Mouse (Mus musculus) CH12.LX (cell line): Measurements from ENCODE around the gene Gm16181. TPM values are rescaled to one million over a fixed set of nuclear protein-coding genes. Genes with fewer than 3 reads are reported as not detected.

Experiments
- DNase-seq: peaks from one replicate; pipeline ENCODE4 v3.0.0-alpha.2; 2013; ENCODE audit errors: extremely low read depth
- H3K27ac ChIP-seq: 2 replicates; pipeline ENCODE4 v1.5.1; 2012; ENCODE audit warnings: low read depth, mild to moderate bottlenecking, control low read depth, moderate library complexity; ENCODE audit not compliant: insufficient read depth
- H3K27me3 ChIP-seq: replicated peaks from 2 replicates; pipeline ENCODE3; 2012; ENCODE audit warnings: inconsistent platforms
- H3K36me3 ChIP-seq, 2 experiments: replicated peaks in 1 of 2; 2 replicates each; pipeline versions ENCODE3 to v1.6.1; 2012; ENCODE audit warnings: inconsistent platforms in 1 of 2, low read length in 1 of 2, mild to moderate bottlenecking in 1 of 2, mixed read lengths in 1 of 2, moderate library complexity in 1 of 2; ENCODE audit not compliant: control insufficient read depth in 1 of 2, insufficient read depth in 1 of 2
- H3K4me1 ChIP-seq, 2 experiments: 2 replicates each; pipeline ENCODE4 v1.6.1; 2012; ENCODE audit warnings: inconsistent platforms in 1 of 2, moderate library complexity in 1 of 2; ENCODE audit not compliant: insufficient read depth in 2 of 2, control insufficient read depth in 1 of 2
- H3K4me2 ChIP-seq: 2 replicates; pipeline ENCODE4 v1.6.1; 2012; ENCODE audit warnings: low read depth, mild to moderate bottlenecking, control low read depth; ENCODE audit not compliant: poor library complexity, insufficient read depth, severe bottlenecking
- H3K4me3 ChIP-seq, 3 experiments: fragments of 150-350 bp in 1 of 3; sonication (generic) in 1 of 3; replicated peaks in 1 of 3; 2 replicates each; pipeline versions ENCODE3 to v1.5.1; 2011 to 2012; ENCODE audit warnings: low read depth in 2 of 3, low read length in 2 of 3, mild to moderate bottlenecking in 2 of 3, moderate library complexity in 2 of 3, control low read depth in 1 of 3, improper control_type of control experiment in 1 of 3, inconsistent platforms in 1 of 3, mixed read lengths in 1 of 3; ENCODE audit not compliant: poor library complexity in 1 of 3
- H3K79me2 ChIP-seq: replicated peaks from 2 replicates; pipeline ENCODE4 v1.6.1; 2012; ENCODE audit warnings: mild to moderate bottlenecking, moderate library complexity; ENCODE audit not compliant: control insufficient read depth, poor library complexity, insufficient read depth, severe bottlenecking; ENCODE audit errors: extremely low read depth
- H3K9ac ChIP-seq: 2 replicates; pipeline ENCODE4 v1.6.1; 2012; ENCODE audit warnings: low read depth, mild to moderate bottlenecking, control low read depth, moderate library complexity; ENCODE audit not compliant: insufficient read depth
- H3K9me3 ChIP-seq: replicated peaks from 2 replicates; pipeline ENCODE3; 2012; ENCODE audit warnings: low read length, inconsistent platforms, mixed read lengths
- BHLHE40 ChIP-seq: IDR thresholded peaks from 2 replicates; pipeline ENCODE4 v1.6.1; 2011; ENCODE audit warnings: mild to moderate bottlenecking, low read depth, low read length, improper control_type of control experiment
- CHD2 ChIP-seq: IDR thresholded peaks from 2 replicates; pipeline ENCODE4 v1.6.1; 2011; ENCODE audit warnings: low read length, improper control_type of control experiment
- EP300 ChIP-seq: IDR thresholded peaks from 2 replicates; pipeline ENCODE4 v1.6.1; 2011; ENCODE audit warnings: low read length, improper control_type of control experiment
- GABPA ChIP-seq: IDR thresholded peaks from 2 replicates; pipeline ENCODE4 v1.6.1; 2012; ENCODE audit warnings: low read depth, low read length, improper control_type of control experiment, inconsistent platforms; ENCODE audit not compliant: insufficient replicate concordance
- MEF2A ChIP-seq: IDR thresholded peaks from 2 replicates; pipeline ENCODE4 v1.6.1; 2014; ENCODE audit warnings: low read depth, mild to moderate bottlenecking, inconsistent platforms, low read length, improper control_type of control experiment, borderline replicate concordance
- MYC ChIP-seq: IDR thresholded peaks from 2 replicates; pipeline ENCODE4 v1.6.1; 2011; ENCODE audit warnings: low read depth, mild to moderate bottlenecking, improper control_type of control experiment, low read length
- PAX5 ChIP-seq: IDR thresholded peaks from 2 replicates; pipeline ENCODE4 v1.6.1; 2012; ENCODE audit warnings: low read length, inconsistent platforms, mixed read lengths
- POLR2A ChIP-seq: IDR thresholded peaks from 2 replicates; pipeline ENCODE4 v1.6.1; 2011; ENCODE audit warnings: low read depth, mild to moderate bottlenecking, improper control_type of control experiment, low read length
- POLR2AphosphoS2 ChIP-seq: IDR thresholded peaks from 2 replicates; pipeline ENCODE4 v1.6.1; 2011; ENCODE audit warnings: low read depth, low read length, improper control_type of control experiment
- RCOR1 ChIP-seq: conservative IDR thresholded peaks from 2 replicates; pipeline ENCODE4 v1.6.1; 2012; ENCODE audit warnings: low read depth, mild to moderate bottlenecking, inconsistent platforms, low read length, improper control_type of control experiment
- SIN3A ChIP-seq: IDR thresholded peaks from 2 replicates; pipeline ENCODE4 v1.6.1; 2012; ENCODE audit warnings: low read length, improper control_type of control experiment, inconsistent platforms
- SMC3 ChIP-seq: IDR thresholded peaks from 2 replicates; pipeline ENCODE4 v1.6.1; 2011; ENCODE audit warnings: low read depth, low read length, improper control_type of control experiment
- TCF12 ChIP-seq: IDR thresholded peaks from 2 replicates; pipeline ENCODE4 v1.6.1; 2014; ENCODE audit warnings: low read depth, mild to moderate bottlenecking, inconsistent platforms, low read length, improper control_type of control experiment
- USF2 ChIP-seq: conservative IDR thresholded peaks from 2 replicates; pipeline ENCODE4 v1.6.1; 2011; ENCODE audit warnings: low read depth, low read length, improper control_type of control experiment
- ZMIZ1 ChIP-seq: IDR thresholded peaks from 2 replicates; pipeline ENCODE4 v1.6.1; 2012; ENCODE audit warnings: low read depth, mild to moderate bottlenecking, inconsistent platforms, low read length, improper control_type of control experiment
- ZNF384 ChIP-seq: IDR thresholded peaks from 2 replicates; pipeline ENCODE4 v1.6.1; 2012; ENCODE audit warnings: low read depth, low read length, improper control_type of control experiment, inconsistent platforms
- dilution Hi-C: fragments of 300-500 bp; cut with MboI; formaldehyde crosslinking; loops from 2 replicates; pipeline ENCODE4 v1.14.3; 2020; ENCODE audit warnings: low sequenced_read_pairs; ENCODE audit not compliant: extremely low pct_unique_long_range_greater_than_20kb, extremely low pct_ligation_motif_present
- in situ Hi-C: fragments of 300-500 bp; cut with MboI; formaldehyde crosslinking; loops from 3 replicates; pipeline ENCODE4 v1.14.3; 2019; ENCODE audit warnings: low sequenced_read_pairs, low pct_ligation_motif_present, low pct_unique_long_range_greater_than_20kb, mixed read lengths
- polyA plus RNA-seq: library from polyadenylated mRNA; unstranded; fragments of >175 nt; gene quantifications from 2 replicates; pipeline ENCODE4 v1.2.1, GENCODE M21; 2012; ENCODE audit warnings: low read depth; ENCODE audit not compliant: insufficient read length
- total RNA-seq, 2 experiments: library from RNA; depleted of rRNA; stranded (reverse); fragments of 300-350 nt in 1 of 2; fragments of >200 nt in 1 of 2; gene quantifications; 2 replicates each; pipeline ENCODE4 v1.2.3; 2012 to 2014

Gm16181 gene
- total and polyA plus RNA-seq, 3 experiments: not detected

- peaks cover 13% of the 10 kb centered on the region for H3K27me3 ChIP-seq
- TF ChIP-seq EP300 (no peak), MYC (no peak)
- TF ChIP-seq, all 38 proteins: peak for 0
- Histone ChIP-seq H3K79me2 (peaks cover 7% of the 10 kb centered on the region; the same call in 1 of the 2 replicates), H3K9me3 (no peaks in the 10 kb centered on the region), H3K36me3 (peaks cover 66 to 73% of the 10 kb centered on the region in 2 experiments), H3K4me2 (no peak overlapping the region), H3K27ac (no peak overlapping the region), H3K4me3 (no peak overlapping the region), H3K4me1 (peaks cover under 1 to 2% of the 10 kb centered on the region in 2 experiments; a peak in 1 of 4 replicates), H3K9ac (no peak overlapping the region)
- DNase-seq: no peak
- dilution Hi-C loops: no loop called here
- in situ Hi-C loops: loop anchor here (5.0 kb wide), 1 partner anchor 50 kb away; no protein-coding TSS in a partner anchor
Observed at GRCm38 (mm10) chr17:35251981-35252380, 31.3 kb downstream of the Gm16181 start.

DNA sequence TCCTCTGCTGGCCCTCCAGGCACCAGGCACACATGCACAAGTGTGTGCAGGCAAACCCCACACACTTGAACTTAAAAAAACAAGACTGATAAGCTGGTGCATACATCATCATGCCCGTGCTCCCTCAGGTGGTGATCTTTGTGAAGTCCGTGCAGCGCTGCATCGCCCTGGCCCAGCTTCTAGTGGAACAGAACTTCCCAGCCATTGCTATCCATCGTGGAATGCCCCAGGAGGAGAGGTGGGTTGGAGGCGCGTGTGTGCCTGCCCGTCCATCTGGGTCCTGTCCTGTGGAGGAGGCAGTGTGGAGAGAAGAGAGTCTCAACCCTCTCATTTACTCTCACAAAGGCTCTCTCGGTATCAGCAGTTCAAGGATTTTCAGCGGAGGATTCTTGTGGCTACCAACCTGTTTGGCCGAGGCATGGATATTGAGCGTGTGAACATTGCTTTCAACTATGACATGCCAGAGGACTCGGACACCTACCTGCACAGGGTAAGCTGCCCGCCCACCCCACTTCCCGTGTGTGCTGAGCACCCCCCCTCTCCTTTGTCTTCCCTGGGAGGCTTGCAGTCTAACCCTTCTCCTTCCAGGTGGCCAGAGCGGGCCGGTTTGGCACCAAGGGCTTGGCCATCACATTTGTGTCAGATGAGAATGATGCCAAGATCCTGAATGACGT is 32.1 kb downstream of the Gm16181 start:
- Histone ChIP-seq H3K27ac (no peak overlapping the region), H3K9me3 (no peaks in the 10 kb centered on the region), H3K79me2 (0 out of 2 replicates have a peak, but pooled peaks cover 2% of the 10 kb centered on the region), H3K9ac (no peak overlapping the region), H3K4me2 (no peak overlapping the region), H3K4me3 (no peak overlapping the region), H3K36me3 (peaks cover 58 to 65% of the 10 kb centered on the region in 2 experiments), H3K27me3 (peaks cover 11% of the 10 kb centered on the region), H3K4me1 (peaks cover 2 to 3% of the 10 kb centered on the region in 2 experiments; a peak in 1 of 4 replicates)
- dilution Hi-C loops: no loop called here
- in situ Hi-C loops: loop anchor here (5.0 kb wide), 1 partner anchor 50 kb away; no protein-coding TSS in a partner anchor
- TF ChIP-seq ZMIZ1 (peak; percentile 41; the same call in 1 of the 2 replicates), POLR2AphosphoS2 (peak; percentile 84; the same call in 1 of the 2 replicates), SIN3A (no peak)
- DNase-seq: no peak

DNA sequence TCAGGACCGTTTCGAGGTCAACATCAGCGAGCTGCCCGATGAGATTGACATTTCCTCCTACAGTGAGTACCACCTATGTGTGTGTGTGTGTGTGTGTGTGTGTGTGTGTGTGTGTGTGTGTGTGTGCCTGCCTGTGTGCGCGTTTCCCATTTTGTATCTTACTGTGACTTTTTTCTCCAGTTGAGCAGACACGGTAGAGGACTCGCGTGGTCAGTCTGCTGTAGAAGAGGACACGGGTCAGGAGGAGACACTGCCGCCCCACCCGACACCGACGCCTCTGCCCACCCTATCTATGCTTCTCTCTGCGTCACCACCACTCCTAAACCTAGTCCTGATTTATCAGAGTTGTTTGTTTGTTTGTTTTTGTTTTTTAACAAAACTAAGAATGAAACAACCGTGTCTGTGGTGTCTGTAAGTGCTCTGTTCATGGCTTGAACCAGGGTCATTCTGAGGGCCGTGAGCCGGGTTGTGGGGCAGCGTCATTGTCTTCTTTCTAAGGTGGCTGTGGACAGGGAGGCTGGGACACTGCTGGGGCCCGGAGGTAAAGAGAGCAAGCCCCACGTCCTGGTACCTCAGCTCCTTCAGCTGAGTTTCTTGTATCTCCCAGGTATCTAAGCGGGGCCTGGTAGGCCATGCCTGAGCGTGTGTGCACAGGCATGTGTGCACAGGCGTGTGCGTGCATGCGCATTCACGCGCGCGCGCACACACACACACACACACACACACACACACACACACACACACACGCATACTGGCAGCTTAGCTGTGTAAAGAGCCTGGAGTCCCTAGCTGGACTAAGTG is 32.9 kb downstream of the Gm16181 start:
- DNase-seq: no peak
- peaks cover 53 to 59% of the 10 kb centered on the region in 2 experiments for H3K36me3 ChIP-seq
- H3K9ac ChIP-seq: no peak overlapping the region
- H3K79me2 ChIP-seq: no peaks in the 10 kb centered on the region
- TF ChIP-seq SIN3A (no peak), POLR2AphosphoS2 (no peak), ZNF384 (no peak), POLR2A (no peak), MEF2A (no peak), USF2 (no peak), ZMIZ1 (no peak), CHD2 (no peak), SMC3 (no peak), GABPA (no peak), RCOR1 (no peak), TCF12 (no peak), MYC (no peak), BHLHE40 (no peak), PAX5 (no peak)
- H3K4me3 ChIP-seq: no peak overlapping the region
- dilution Hi-C loops: no loop called here
- H3K4me1 ChIP-seq: peaks cover 3% of the 10 kb centered on the region in 2 experiments; a peak in 1 of 4 replicates
- in situ Hi-C loops: loop anchor here (5.0 kb wide), 1 partner anchor 49 kb away; no protein-coding TSS in a partner anchor
- no peaks in the 10 kb centered on the region for H3K9me3 ChIP-seq
- H3K27ac ChIP-seq: no peak overlapping the region
- H3K27me3 ChIP-seq: peaks cover 11% of the 10 kb centered on the region
- H3K4me2 ChIP-seq: no peak overlapping the region
